Mouse (Mus musculus) CH12.LX (cell line): Measurements from ENCODE around the gene Cped1. TPM values are rescaled to one million over a fixed set of nuclear protein-coding genes. Genes with fewer than 3 reads are reported as not detected.

Experiments
- DNase-seq: peaks from one replicate; pipeline ENCODE4 v3.0.0-alpha.2; 2013; ENCODE audit errors: extremely low read depth
- H3K27ac ChIP-seq: 2 replicates; pipeline ENCODE4 v1.5.1; 2012; ENCODE audit warnings: low read depth, mild to moderate bottlenecking, control low read depth, moderate library complexity; ENCODE audit not compliant: insufficient read depth
- H3K27me3 ChIP-seq: replicated peaks from 2 replicates; pipeline ENCODE3; 2012; ENCODE audit warnings: inconsistent platforms
- H3K36me3 ChIP-seq, 2 experiments: replicated peaks in 1 of 2; 2 replicates each; pipeline versions ENCODE3 to v1.6.1; 2012; ENCODE audit warnings: inconsistent platforms in 1 of 2, low read length in 1 of 2, mild to moderate bottlenecking in 1 of 2, mixed read lengths in 1 of 2, moderate library complexity in 1 of 2; ENCODE audit not compliant: control insufficient read depth in 1 of 2, insufficient read depth in 1 of 2
- H3K4me1 ChIP-seq, 2 experiments: 2 replicates each; pipeline ENCODE4 v1.6.1; 2012; ENCODE audit warnings: inconsistent platforms in 1 of 2, moderate library complexity in 1 of 2; ENCODE audit not compliant: insufficient read depth in 2 of 2, control insufficient read depth in 1 of 2
- H3K4me2 ChIP-seq: 2 replicates; pipeline ENCODE4 v1.6.1; 2012; ENCODE audit warnings: low read depth, mild to moderate bottlenecking, control low read depth; ENCODE audit not compliant: poor library complexity, insufficient read depth, severe bottlenecking
- H3K4me3 ChIP-seq, 3 experiments: fragments of 150-350 bp in 1 of 3; sonication (generic) in 1 of 3; replicated peaks in 1 of 3; 2 replicates each; pipeline versions ENCODE3 to v1.5.1; 2011 to 2012; ENCODE audit warnings: low read depth in 2 of 3, low read length in 2 of 3, mild to moderate bottlenecking in 2 of 3, moderate library complexity in 2 of 3, control low read depth in 1 of 3, improper control_type of control experiment in 1 of 3, inconsistent platforms in 1 of 3, mixed read lengths in 1 of 3; ENCODE audit not compliant: poor library complexity in 1 of 3
- H3K79me2 ChIP-seq: replicated peaks from 2 replicates; pipeline ENCODE4 v1.6.1; 2012; ENCODE audit warnings: mild to moderate bottlenecking, moderate library complexity; ENCODE audit not compliant: control insufficient read depth, poor library complexity, insufficient read depth, severe bottlenecking; ENCODE audit errors: extremely low read depth
- H3K9ac ChIP-seq: 2 replicates; pipeline ENCODE4 v1.6.1; 2012; ENCODE audit warnings: low read depth, mild to moderate bottlenecking, control low read depth, moderate library complexity; ENCODE audit not compliant: insufficient read depth
- H3K9me3 ChIP-seq: replicated peaks from 2 replicates; pipeline ENCODE3; 2012; ENCODE audit warnings: low read length, inconsistent platforms, mixed read lengths
- CTCF ChIP-seq, 2 experiments: IDR thresholded peaks in 1 of 2; conservative IDR thresholded peaks in 1 of 2; 2 replicates each; pipeline ENCODE4 v1.5.1; 2011 to 2012; ENCODE audit warnings: low read depth in 2 of 2, low read length in 2 of 2, improper control_type of control experiment in 1 of 2, inconsistent platforms in 1 of 2, mild to moderate bottlenecking in 1 of 2, moderate library complexity in 1 of 2
- ETS1 ChIP-seq: conservative IDR thresholded peaks from 2 replicates; pipeline ENCODE4 v1.6.1; 2012; ENCODE audit warnings: low read depth, mild to moderate bottlenecking, inconsistent platforms, low read length, improper control_type of control experiment, moderate library complexity
- GABPA ChIP-seq: IDR thresholded peaks from 2 replicates; pipeline ENCODE4 v1.6.1; 2012; ENCODE audit warnings: low read depth, low read length, improper control_type of control experiment, inconsistent platforms; ENCODE audit not compliant: insufficient replicate concordance
- HCFC1 ChIP-seq: IDR thresholded peaks from 2 replicates; pipeline ENCODE4 v1.6.1; 2012; ENCODE audit warnings: low read depth, mild to moderate bottlenecking, inconsistent platforms, low read length, improper control_type of control experiment
- IRF4 ChIP-seq: IDR thresholded peaks from 2 replicates; pipeline ENCODE4 v1.6.1; 2014; ENCODE audit warnings: low read depth, mild to moderate bottlenecking, inconsistent platforms, low read length, improper control_type of control experiment
- JUN ChIP-seq: IDR thresholded peaks from 2 replicates; pipeline ENCODE4 v1.6.1; 2011; ENCODE audit warnings: low read depth, mild to moderate bottlenecking, low read length, improper control_type of control experiment, moderate library complexity; ENCODE audit not compliant: insufficient read depth
- JUND ChIP-seq: conservative IDR thresholded peaks from 2 replicates; pipeline ENCODE4 v1.6.1; 2011; ENCODE audit warnings: low read depth, low read length, improper control_type of control experiment
- MAZ ChIP-seq: IDR thresholded peaks from 2 replicates; pipeline ENCODE4 v1.6.1; 2012; ENCODE audit warnings: low read depth, mild to moderate bottlenecking, inconsistent platforms, low read length, improper control_type of control experiment, moderate library complexity
- MEF2A ChIP-seq: IDR thresholded peaks from 2 replicates; pipeline ENCODE4 v1.6.1; 2014; ENCODE audit warnings: low read depth, mild to moderate bottlenecking, inconsistent platforms, low read length, improper control_type of control experiment, borderline replicate concordance
- MYC ChIP-seq: IDR thresholded peaks from 2 replicates; pipeline ENCODE4 v1.6.1; 2011; ENCODE audit warnings: low read depth, mild to moderate bottlenecking, improper control_type of control experiment, low read length
- NELFE ChIP-seq: IDR thresholded peaks from 2 replicates; pipeline ENCODE4 v1.6.1; 2011; ENCODE audit warnings: low read depth, low read length, improper control_type of control experiment
- NRF1 ChIP-seq: IDR thresholded peaks from 2 replicates; pipeline ENCODE4 v1.6.1; 2014; ENCODE audit warnings: low read depth, mild to moderate bottlenecking, inconsistent platforms, low read length, improper control_type of control experiment, moderate library complexity
- PAX5 ChIP-seq: IDR thresholded peaks from 2 replicates; pipeline ENCODE4 v1.6.1; 2012; ENCODE audit warnings: low read length, inconsistent platforms, mixed read lengths
- POLR2A ChIP-seq: IDR thresholded peaks from 2 replicates; pipeline ENCODE4 v1.6.1; 2011; ENCODE audit warnings: low read depth, mild to moderate bottlenecking, improper control_type of control experiment, low read length
- POLR2AphosphoS2 ChIP-seq: IDR thresholded peaks from 2 replicates; pipeline ENCODE4 v1.6.1; 2011; ENCODE audit warnings: low read depth, low read length, improper control_type of control experiment
- RAD21 ChIP-seq: IDR thresholded peaks from 2 replicates; pipeline ENCODE4 v1.6.1; 2011; ENCODE audit warnings: low read depth, mild to moderate bottlenecking, low read length, improper control_type of control experiment, moderate library complexity
- SIN3A ChIP-seq: IDR thresholded peaks from 2 replicates; pipeline ENCODE4 v1.6.1; 2012; ENCODE audit warnings: low read length, improper control_type of control experiment, inconsistent platforms
- TBP ChIP-seq: conservative IDR thresholded peaks from 2 replicates; pipeline ENCODE4 v1.6.1; 2011; ENCODE audit warnings: low read depth, low read length, improper control_type of control experiment
- TCF12 ChIP-seq: IDR thresholded peaks from 2 replicates; pipeline ENCODE4 v1.6.1; 2014; ENCODE audit warnings: low read depth, mild to moderate bottlenecking, inconsistent platforms, low read length, improper control_type of control experiment
- UBTF ChIP-seq: IDR thresholded peaks from 2 replicates; pipeline ENCODE4 v1.6.1; 2012; ENCODE audit warnings: low read depth, mild to moderate bottlenecking, inconsistent platforms, low read length, improper control_type of control experiment, moderate library complexity
- USF1 ChIP-seq: IDR thresholded peaks from 2 replicates; pipeline ENCODE4 v1.6.1; 2014; ENCODE audit warnings: low read depth, mild to moderate bottlenecking, inconsistent platforms, low read length, improper control_type of control experiment
- USF2 ChIP-seq: conservative IDR thresholded peaks from 2 replicates; pipeline ENCODE4 v1.6.1; 2011; ENCODE audit warnings: low read depth, low read length, improper control_type of control experiment
- ZC3H11A ChIP-seq: IDR thresholded peaks from 2 replicates; pipeline ENCODE4 v1.6.1; 2012; ENCODE audit warnings: low read depth, mild to moderate bottlenecking, inconsistent platforms, low read length, improper control_type of control experiment
- ZNF384 ChIP-seq: IDR thresholded peaks from 2 replicates; pipeline ENCODE4 v1.6.1; 2012; ENCODE audit warnings: low read depth, low read length, improper control_type of control experiment, inconsistent platforms
- dilution Hi-C: fragments of 300-500 bp; cut with MboI; formaldehyde crosslinking; loops from 2 replicates; pipeline ENCODE4 v1.14.3; 2020; ENCODE audit warnings: low sequenced_read_pairs; ENCODE audit not compliant: extremely low pct_unique_long_range_greater_than_20kb, extremely low pct_ligation_motif_present
- in situ Hi-C: fragments of 300-500 bp; cut with MboI; formaldehyde crosslinking; loops from 3 replicates; pipeline ENCODE4 v1.14.3; 2019; ENCODE audit warnings: low sequenced_read_pairs, low pct_ligation_motif_present, low pct_unique_long_range_greater_than_20kb, mixed read lengths
- polyA plus RNA-seq: library from polyadenylated mRNA; unstranded; fragments of >175 nt; gene quantifications from 2 replicates; pipeline ENCODE4 v1.2.1, GENCODE M21; 2012; ENCODE audit warnings: low read depth; ENCODE audit not compliant: insufficient read length
- total RNA-seq, 2 experiments: library from RNA; depleted of rRNA; stranded (reverse); fragments of 300-350 nt in 1 of 2; fragments of >200 nt in 1 of 2; gene quantifications; 2 replicates each; pipeline ENCODE4 v1.2.3; 2012 to 2014

Cped1 gene
- total and polyA plus RNA-seq, 3 experiments, result 0.51 to 6.8 (median 1.1) TPM

DNA sequence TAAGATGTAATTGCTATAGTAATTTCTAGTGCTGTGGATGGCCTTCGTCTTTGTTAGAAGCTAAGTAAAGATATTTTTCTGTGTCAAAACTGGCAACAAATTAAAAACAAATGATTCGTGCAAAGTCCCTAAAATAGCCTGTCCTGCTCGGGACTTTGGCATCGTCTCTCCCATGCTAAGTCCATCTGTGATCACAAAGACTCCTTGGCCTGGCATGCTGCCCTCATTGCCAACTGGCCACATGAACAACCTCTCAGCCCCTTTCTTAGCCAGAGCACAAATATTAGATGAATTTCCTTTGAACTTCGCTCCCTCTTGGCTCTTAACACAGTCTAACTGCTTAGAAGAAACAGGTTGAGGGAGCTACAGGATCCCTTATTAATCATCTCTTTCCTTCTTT is 171.7 kb downstream of the Cped1 start:
- H3K4me2 ChIP-seq, result no peak overlapping the region
- H3K9ac ChIP-seq, result no peak overlapping the region
- no peak for DNase-seq
- H3K27me3 ChIP-seq, result no peaks in the 10 kb centered on the region
- H3K27ac ChIP-seq, result no peak overlapping the region
- H3K79me2 ChIP-seq, result no peaks in the 10 kb centered on the region
- dilution Hi-C loops (no loop called here), in situ Hi-C loops (no loop called here)
- no peak overlapping the region for H3K4me3 ChIP-seq
- peaks cover 0 to 3% of the 10 kb centered on the region in 2 experiments; a peak in 2 of 4 replicates for H3K4me1 ChIP-seq
- TF ChIP-seq SIN3A, result no peak
- no peak for TF ChIP-seq MEF2A
- TF ChIP-seq USF1, result no peak
- no peak for TF ChIP-seq ZC3H11A
- no peak for TF ChIP-seq TBP
- no peak for TF ChIP-seq MYC
- no peak for TF ChIP-seq IRF4
- no peak for TF ChIP-seq JUN
- no peak for TF ChIP-seq POLR2A
- TF ChIP-seq MAZ, result no peak
- no peak for TF ChIP-seq RAD21
- H3K36me3 ChIP-seq, result no peaks in the 10 kb centered on the region
- no peaks in the 10 kb centered on the region for H3K9me3 ChIP-seq

DNA sequence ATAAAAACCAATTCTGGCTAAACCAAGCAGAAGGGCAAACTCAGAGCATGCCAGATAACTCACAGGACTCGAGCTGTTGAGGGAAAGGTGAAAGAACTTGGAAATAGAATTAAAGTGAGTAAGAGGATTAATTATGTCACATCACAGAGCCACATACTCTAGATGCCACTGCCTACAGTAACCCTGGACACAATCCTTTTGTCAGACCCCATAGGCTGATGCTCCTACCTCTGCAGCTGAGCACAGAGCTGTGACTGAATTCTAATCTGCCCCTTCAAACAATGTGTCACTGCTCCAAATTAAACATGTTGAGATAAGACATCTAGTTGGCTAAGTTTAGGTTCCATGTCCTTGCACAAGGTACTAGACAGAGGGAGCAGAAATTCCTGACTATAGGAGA is 176.2 kb downstream of the Cped1 start:
- Histone ChIP-seq H3K4me3 (no peak overlapping the region), H3K27me3 (no peaks in the 10 kb centered on the region), H3K4me2 (no peak overlapping the region), H3K4me1 (peaks cover 0 to 3% of the 10 kb centered on the region in 2 experiments; a peak in 2 of 4 replicates), H3K27ac (no peak overlapping the region), H3K79me2 (no peaks in the 10 kb centered on the region), H3K9me3 (no peaks in the 10 kb centered on the region), H3K9ac (no peak overlapping the region), H3K36me3 (no peaks in the 10 kb centered on the region)
- dilution Hi-C loops, result no loop called here
- no peak for DNase-seq
- TF ChIP-seq ZC3H11A (no peak), CTCF (conservative IDR thresholded peaks at IDR 0.05 in 1 of 2, IDR thresholded peaks at IDR 0.05 in 1 of 2; ENCODE audit: low read depth in 2 of 2, low read length in 2 of 2) (no peak), NRF1 (no peak), POLR2AphosphoS2 (no peak), NELFE (no peak), JUND (no peak), HCFC1 (no peak), UBTF (no peak), TCF12 (no peak), MYC (no peak), GABPA (no peak), USF2 (no peak), ETS1 (no peak), PAX5 (no peak), ZNF384 (no peak), SIN3A (no peak), JUN (no peak)
- in situ Hi-C loops, result no loop called here
